Mouse (Mus musculus) gastrocnemius, postnatal 4 days (tissue): ENCODE results near the gene Cep170. TPM values are rescaled to one million over a fixed set of nuclear protein-coding genes. Genes with fewer than 3 reads are reported as not detected.

Experiments
- DNase-seq, 2 experiments: peaks; one replicate each; pipeline ENCODE4 v3.0.0; 2021 to 2022; ENCODE audit warnings: low spot score in 2 of 2, mixed read lengths in 2 of 2
- microRNA-seq: library from miRNA; unstranded; fragments of <30 nt; microRNA quantifications from one replicate; pipeline ENCODE4 v1.2.0, GENCODE M21; 2021
- total RNA-seq, 2 experiments: library from RNA; stranded (reverse); gene quantifications; 2 replicates each; pipeline ENCODE4 v1.2.3; 2021

The Cep170 gene
- total RNA-seq, 2 experiments from 2014 or later: 59.8 to 65.1 TPM

- no peak for DNase-seq
Observed at GRCm38 (mm10) chr1:176753861-176754718, 59.8 kb downstream of the Cep170 start.

GRCm38 (mm10) chr1:176749708-176750107, 64.2 kb downstream of the Cep170 start:
- no peak for DNase-seq

- no peak for DNase-seq
Observed at GRCm38 (mm10) chr1:176732834-176733233, 81.0 kb downstream of the Cep170 start.

- no peak for DNase-seq
Observed at GRCm38 (mm10) chr1:176730528-176730927, 83.3 kb downstream of the Cep170 start.

GRCm38 (mm10) chr1:176727372-176727771, 86.5 kb downstream of the Cep170 start:
- no peak for DNase-seq

GRCm38 (mm10) chr1:176724771-176725170, 89.1 kb downstream of the Cep170 start:
- no peak for DNase-seq

- DNase-seq: no peak
Observed at GRCm38 (mm10) chr1:176723858-176724713, 89.8 kb downstream of the Cep170 start.

- DNase-seq: no peak
Observed at GRCm38 (mm10) chr1:176712436-176712835, 101.4 kb downstream of the Cep170 start.

GRCm38 (mm10) chr1:176700226-176700625, 113.6 kb downstream of the Cep170 start:
- DNase-seq: no peak

GRCm38 (mm10) chr1:176699793-176700192, 114.1 kb downstream of the Cep170 start:
- no peak for DNase-seq

- DNase-seq: no peak
Observed at GRCm38 (mm10) chr1:176698647-176699046, 115.2 kb downstream of the Cep170 start.

- DNase-seq: peak; percentile 39 to 67
Observed at GRCm38 (mm10) chr1:176697091-176697490, 116.8 kb downstream of the Cep170 start.

GRCm38 (mm10) chr1:176691101-176691500, 122.8 kb downstream of the Cep170 start:
- DNase-seq: no peak

GRCm38 (mm10) chr1:176688251-176688880, 125.5 kb downstream of the Cep170 start:
- no peak for DNase-seq

Small RNA genes within 50 kb of the gene (microRNA-seq; reads per million reads assigned to microRNA genes)
- 116 reads per million, percentile 52 among the genes with 10 or more reads in this experiment for gene Mir350

Other genes with a start within 250 kb of the Cep170 start
- gene Sdccag8, start 593 bp upstream of the Cep170 start, total RNA-seq: 1 to 10 TPM; 8.3 to 8.4 TPM